Mouse (Mus musculus) embryo, embryonic 10 days (tissue): ENCODE results near the gene H2al2a.
A peak's percentile ranks its signal among the peaks of the same experiment; 100 is the strongest.

Experiments used
- DNase-seq: peaks from one replicate; pipeline ENCODE4 v3.0.0-alpha.2; 2015; ENCODE audit warnings: low spot score

The H2al2a gene

GRCm38 (mm10) chr2:17996858-17997257 is at the start of gene H2al2a:
Gene H2al2a (minus strand): TSS chr2:17996958.
- DNase-seq: no peak

GRCm38 (mm10) chr2:18046186-18046585 is 49.4 kb upstream of the H2al2a start:
- DNase-seq: no peak

GRCm38 (mm10) chr2:18045781-18046181 is 49.0 kb upstream of the H2al2a start:
- DNase-seq: no peak

GRCm38 (mm10) chr2:18045143-18045780 is 48.5 kb upstream of the H2al2a start:
- DNase-seq: no peak

GRCm38 (mm10) chr2:18041199-18041885 is 44.6 kb upstream of the H2al2a start:
- peak; percentile 81 for DNase-seq

GRCm38 (mm10) chr2:18040347-18041160 is 43.8 kb upstream of the H2al2a start:
- DNase-seq: peak; percentile 62

- peak; percentile 73 for DNase-seq
Measured at GRCm38 (mm10) chr2:18039566-18040290, 43.0 kb upstream of the H2al2a start.

- DNase-seq: no peak
Measured at GRCm38 (mm10) chr2:18038895-18039371, 42.2 kb upstream of the H2al2a start.

GRCm38 (mm10) chr2:18038141-18038752 is 41.5 kb upstream of the H2al2a start:
- DNase-seq: no peak

- DNase-seq: no peak
Measured at GRCm38 (mm10) chr2:18037491-18037890, 40.7 kb upstream of the H2al2a start, which contains the start of gene A930004D18Rik. Gene A930004D18Rik (minus strand): TSS chr2:18037737.

- DNase-seq: no peak
Measured at GRCm38 (mm10) chr2:18034371-18035250, 37.9 kb upstream of the H2al2a start.

GRCm38 (mm10) chr2:18033166-18034108 is 36.7 kb upstream of the H2al2a start:
- no peak for DNase-seq

GRCm38 (mm10) chr2:18032538-18032895 is 35.8 kb upstream of the H2al2a start:
- no peak for DNase-seq

- peak; percentile 84 for DNase-seq
Measured at GRCm38 (mm10) chr2:18031831-18032537, 35.2 kb upstream of the H2al2a start.

GRCm38 (mm10) chr2:18031271-18031821 is 34.6 kb upstream of the H2al2a start:
- peak; percentile 69 for DNase-seq

- DNase-seq: peak; percentile 84
Measured at GRCm38 (mm10) chr2:18030581-18030980, 33.8 kb upstream of the H2al2a start.

GRCm38 (mm10) chr2:18029656-18030055 is 32.9 kb upstream of the H2al2a start:
- no peak for DNase-seq
